Mouse (Mus musculus): Measurements from ENCODE around the gene Kcnj6. TPM values are rescaled to one million over a fixed set of nuclear protein-coding genes. Genes with fewer than 3 reads are reported as not detected.

Kcnj6 gene
- 1 to 10 TPM; 1.3 to 2.8 (median 1.9) TPM for total RNA-seq (2022)

GRCm38 (mm10) chr16:94997340-94997849, at the start of gene Kcnj6:
Gene Kcnj6, minus strand, starts transcription at chr16:94997701.
- no peak for DNase-seq

DNA sequence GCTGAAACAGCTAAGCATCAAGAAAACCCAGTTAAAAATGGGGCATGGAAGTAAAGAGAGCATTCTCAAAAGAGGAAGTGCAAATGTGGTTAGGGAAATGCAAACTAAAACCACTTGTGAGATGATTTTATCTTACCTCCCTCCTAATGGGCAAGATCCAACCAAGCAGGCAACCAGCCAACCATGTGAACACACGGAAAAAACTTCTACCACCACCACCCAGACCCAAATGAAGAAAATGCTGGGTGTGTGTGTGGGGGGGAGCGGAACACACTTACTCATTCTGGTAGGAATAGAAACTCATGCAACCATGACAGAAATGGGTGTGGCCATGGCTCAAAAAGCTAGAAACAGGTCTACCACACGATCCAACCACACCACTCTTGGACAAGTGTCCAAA, 12.4 kb upstream of the Kcnj6 start:
- DNase-seq = no peak

DNA sequence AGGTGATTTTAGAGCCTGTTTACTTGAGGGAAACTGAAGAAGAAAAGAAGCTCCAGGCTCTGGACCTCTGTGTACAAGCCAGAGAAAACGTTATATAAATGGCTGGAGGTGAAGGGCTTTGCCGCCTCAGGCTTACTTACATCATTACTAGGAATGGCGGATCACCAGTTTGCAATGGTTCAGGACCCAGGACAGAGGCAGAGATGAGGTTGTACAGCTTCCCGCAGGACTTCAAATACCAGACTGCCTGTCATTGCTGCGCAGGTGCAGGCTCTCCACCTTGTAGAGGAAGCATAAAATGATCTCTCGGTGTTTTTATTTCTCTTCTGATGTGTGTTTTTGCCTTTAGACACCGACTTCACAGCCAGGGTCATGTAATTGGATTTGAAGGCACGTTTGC, 7.1 kb upstream of the Kcnj6 start:
- DNase-seq = no peak

- DNase-seq = no peak
Observed at GRCm38 (mm10) chr16:94999551-94999950, 2.0 kb upstream of the Kcnj6 start.

DNA sequence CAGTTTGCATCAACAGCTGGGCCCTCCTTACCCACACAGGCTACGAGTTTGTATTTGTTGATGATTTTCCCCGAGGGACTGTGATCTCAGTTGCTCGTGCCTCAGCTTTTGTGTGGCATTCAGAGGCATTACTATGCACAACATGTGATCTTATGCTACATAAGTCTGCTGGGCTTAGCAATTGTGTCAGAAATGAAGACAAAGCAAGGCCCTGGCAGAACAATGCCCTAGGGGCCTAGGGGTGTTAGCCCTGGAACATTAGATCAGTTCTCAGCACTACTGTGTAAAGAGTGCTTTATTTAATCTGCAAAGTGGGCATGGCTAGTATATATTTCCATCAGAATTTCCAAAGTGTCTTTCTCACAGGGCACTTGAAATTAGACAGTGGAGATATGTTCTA, 1.5 kb upstream of the Kcnj6 start:
- DNase-seq = no peak

GRCm38 (mm10) chr16:94996791-94997281, 665 bp downstream of the Kcnj6 start:
- no peak for DNase-seq

GRCm38 (mm10) chr16:94995542-94996131, 1.9 kb downstream of the Kcnj6 start:
- DNase-seq = no peak

- no peak for DNase-seq
Observed at GRCm38 (mm10) chr16:94994924-94995323, 2.6 kb downstream of the Kcnj6 start.

- DNase-seq = no peak
Observed at GRCm38 (mm10) chr16:94994148-94994547, 3.4 kb downstream of the Kcnj6 start.

- DNase-seq = no peak
Observed at GRCm38 (mm10) chr16:94990114-94990513, 7.4 kb downstream of the Kcnj6 start.

- no peak for DNase-seq
Observed at GRCm38 (mm10) chr16:94986731-94987130, 10.8 kb downstream of the Kcnj6 start.

DNA sequence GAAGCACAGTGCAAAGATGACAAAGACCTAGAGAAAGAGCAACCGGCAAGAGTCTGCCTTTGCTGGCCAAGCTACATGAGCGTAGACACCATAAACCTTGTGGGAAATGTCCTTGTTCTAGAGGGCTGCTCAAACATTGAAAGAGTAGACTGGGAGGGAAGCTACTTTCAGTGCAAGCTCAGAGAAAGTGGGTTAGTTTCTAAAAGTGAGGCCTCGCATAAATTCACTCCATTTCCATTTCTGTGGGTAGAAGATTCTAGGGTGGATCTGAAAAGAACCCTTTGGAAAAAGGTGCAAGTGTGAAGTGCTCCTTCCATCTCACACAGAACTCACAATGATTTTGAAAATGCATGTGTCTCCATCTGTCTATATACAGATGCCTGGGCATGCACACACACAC, 13.2 kb downstream of the Kcnj6 start:
- DNase-seq = no peak

DNA sequence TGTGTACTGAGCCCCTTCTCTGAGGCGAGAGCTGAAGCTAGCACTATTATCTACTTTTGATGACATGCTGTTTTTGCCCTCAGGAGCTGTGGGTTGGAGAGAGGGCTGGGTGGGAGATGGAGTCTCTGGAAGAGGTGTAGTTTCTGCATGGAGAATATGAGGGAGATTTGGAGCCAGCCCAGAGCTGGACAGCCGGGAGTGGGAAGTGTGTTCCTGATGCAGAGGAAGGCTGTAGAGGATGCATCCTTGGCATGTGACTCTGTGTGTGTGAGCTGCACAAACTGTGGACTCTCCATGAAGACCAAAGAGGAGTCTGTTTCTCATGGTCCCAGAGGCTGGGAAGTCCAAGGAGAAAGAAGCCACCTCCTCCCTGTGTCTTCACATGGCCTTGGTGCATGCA, 17.1 kb downstream of the Kcnj6 start:
- DNase-seq = no peak

GRCm38 (mm10) chr16:94979499-94979898, 18.0 kb downstream of the Kcnj6 start:
- no peak for DNase-seq

DNA sequence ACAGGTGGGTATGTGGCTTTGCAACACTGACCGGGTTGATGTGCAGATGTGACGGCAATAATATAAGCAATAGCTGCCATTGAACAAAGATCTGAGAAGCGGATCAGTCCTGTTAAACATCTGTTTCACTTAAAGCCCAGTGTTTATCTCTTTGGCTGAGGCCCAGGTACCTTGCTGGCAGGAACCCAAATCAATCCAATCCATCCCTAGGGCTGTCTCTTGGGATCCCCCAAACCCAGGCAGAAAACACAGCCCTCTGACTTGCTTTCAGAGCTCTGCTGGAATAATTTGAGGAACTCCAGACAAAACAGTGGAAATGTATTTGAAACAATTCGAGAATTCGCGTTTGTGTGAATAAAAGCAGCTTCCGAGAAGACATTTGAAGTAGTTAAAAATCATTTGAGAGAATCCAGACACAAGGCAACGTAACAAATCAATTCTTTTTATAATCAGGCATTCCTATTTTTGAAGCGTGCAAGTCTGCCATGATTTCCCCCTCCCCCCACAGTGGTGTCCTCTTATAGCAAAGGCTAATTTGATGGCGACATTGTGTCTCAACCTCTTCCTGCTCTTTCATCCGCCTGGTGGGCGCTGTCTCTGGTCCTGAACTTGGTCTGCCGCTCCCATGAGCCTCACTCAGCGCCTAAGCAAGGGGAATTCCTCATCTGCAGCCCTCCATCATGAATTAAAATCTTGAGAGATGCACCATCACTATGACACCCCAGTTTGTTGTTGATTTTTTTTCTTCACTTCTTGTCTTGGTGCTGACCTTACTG, 25.2 kb downstream of the Kcnj6 start:
- DNase-seq = no peak

DNA sequence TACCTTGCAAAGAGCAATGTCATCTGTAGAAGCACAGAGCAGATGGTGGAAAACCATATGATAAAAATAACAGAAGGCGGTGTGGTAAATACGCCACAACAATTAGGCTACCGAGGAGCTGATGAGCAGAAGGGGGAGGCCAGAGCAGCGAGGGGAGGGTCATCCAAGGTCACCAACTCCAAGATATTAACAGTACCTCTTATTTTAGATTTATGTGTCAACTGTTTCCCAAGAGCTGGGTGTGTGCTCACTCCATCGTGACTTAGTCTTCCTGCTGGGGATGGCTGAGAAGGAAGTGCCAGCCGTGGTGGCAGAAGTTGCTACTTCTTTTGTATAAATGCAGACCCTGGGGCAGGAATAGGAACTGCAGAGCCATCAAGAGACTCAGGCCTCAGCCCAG, 28.6 kb downstream of the Kcnj6 start:
- DNase-seq = no peak

GRCm38 (mm10) chr16:94968472-94968871, 29.0 kb downstream of the Kcnj6 start:
- no peak for DNase-seq

GRCm38 (mm10) chr16:94957156-94957828, 40.2 kb downstream of the Kcnj6 start:
- no peak for DNase-seq

- DNase-seq = no peak
Observed at GRCm38 (mm10) chr16:94956410-94956809, 41.1 kb downstream of the Kcnj6 start.

DNA sequence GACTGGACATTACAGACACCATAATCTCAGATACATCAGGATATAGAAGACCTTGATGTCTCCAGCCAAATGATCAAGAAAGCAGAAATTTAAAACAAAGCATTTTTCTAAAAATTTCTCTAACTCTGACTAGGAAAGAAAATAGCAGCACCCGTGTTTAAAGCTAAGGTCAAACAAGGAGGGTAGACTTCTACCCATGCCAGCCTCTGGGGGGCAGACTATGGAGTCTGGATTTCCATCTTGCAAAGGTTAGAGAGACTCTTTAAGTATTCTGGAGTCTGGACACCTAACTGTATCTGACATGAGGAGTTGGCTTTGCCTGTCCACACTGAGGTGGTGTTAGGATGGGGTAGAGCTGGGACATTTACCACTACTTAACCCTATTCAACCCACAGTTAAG, 44.2 kb downstream of the Kcnj6 start:
- DNase-seq = no peak

GRCm38 (mm10) chr16:94949172-94949571, 48.3 kb downstream of the Kcnj6 start:
- DNase-seq = no peak

DNA sequence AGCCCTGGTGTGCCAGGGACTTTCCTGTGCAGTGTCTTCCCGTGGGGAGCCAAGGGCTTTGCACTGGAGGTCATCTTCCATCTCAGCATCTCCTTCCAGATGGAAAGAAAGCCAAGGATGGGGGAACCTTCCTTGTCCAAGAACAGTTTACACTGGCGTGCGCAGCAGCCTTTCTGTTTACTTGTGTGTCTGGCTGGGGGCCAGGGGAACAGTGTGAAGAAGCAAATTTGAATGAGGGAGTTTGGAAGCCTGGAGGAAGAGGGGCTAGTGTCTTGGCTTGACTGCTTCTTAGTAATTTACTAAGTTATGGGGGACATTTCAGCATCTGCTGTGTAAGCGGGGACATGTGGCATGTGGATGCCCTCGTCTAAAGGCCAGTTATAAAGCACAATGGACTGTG, 50.7 kb downstream of the Kcnj6 start:
- DNase-seq = no peak

GRCm38 (mm10) chr16:94932702-94933101, 64.8 kb downstream of the Kcnj6 start:
- DNase-seq = no peak
